Mouse (Mus musculus) heart, adult 2 months (tissue): Measurements from ENCODE around the gene Ift88.

Source experiments
- CTCF ChIP-seq: fragments of 200-600 bp; IDR thresholded peaks from 2 replicates; pipeline ENCODE4 v1.8.1; 2022; ENCODE audit warnings: antibody characterized with exemption, mild to moderate bottlenecking, moderate library complexity
- EP300 ChIP-seq: fragments of 200-500 bp; IDR thresholded peaks from 2 replicates; pipeline ENCODE4 v1.6.1; 2011; ENCODE audit warnings: low read depth, low read length, control low read depth; ENCODE audit not compliant: insufficient read depth
- POLR2A ChIP-seq: fragments of 200-500 bp; IDR thresholded peaks from 2 replicates; pipeline ENCODE4 v1.6.1; 2011; ENCODE audit warnings: mild to moderate bottlenecking, low read depth, low read length, control low read depth; ENCODE audit not compliant: insufficient read depth

DNA sequence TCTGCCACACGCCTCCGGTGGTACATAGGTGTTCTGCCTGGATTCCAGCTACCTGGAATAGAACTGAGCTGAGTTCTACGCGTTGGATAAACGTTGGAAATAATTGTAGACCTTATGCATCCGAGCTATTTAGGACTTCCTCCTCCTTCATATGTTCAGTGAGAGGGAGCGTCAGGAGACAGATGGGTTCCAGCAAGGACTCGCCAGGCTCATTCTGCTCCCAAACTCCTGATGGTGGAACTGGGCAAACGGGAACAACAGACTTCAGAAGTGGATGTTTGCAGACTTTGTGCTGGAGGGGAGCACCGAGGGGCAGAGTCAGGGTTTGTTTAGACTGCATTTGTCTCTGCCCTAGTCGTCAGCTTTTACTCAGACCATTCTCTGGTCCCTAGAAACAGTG lies 116.8 kb downstream of the Ift88 start:
- TF ChIP-seq CTCF (no peak), POLR2A (no peak), EP300 (no peak)
